Mouse (Mus musculus): ENCODE measurements around the gene Tc2n.

- TF ChIP-seq POLR2A (IDR thresholded peaks at IDR 0.05; ENCODE audit: borderline replicate concordance, insufficient read depth, low read length) (no peak), CTCF (IDR thresholded peaks at IDR 0.05; ENCODE audit: borderline replicate concordance, insufficient read depth, low read depth, low read length) (no peak)
Measured at GRCm38 (mm10) chr12:101718054-101718754, at the start of gene Tc2n.

Data from cerebellum, adult 2 months (tissue).